Mouse (Mus musculus): ENCODE measurements around the gene Epha10. TPM values are rescaled to one million over a fixed set of nuclear protein-coding genes. Genes with fewer than 3 reads are reported as not detected.

Epha10 gene
- polyA plus RNA-seq, 2 experiments = not detected

DNA sequence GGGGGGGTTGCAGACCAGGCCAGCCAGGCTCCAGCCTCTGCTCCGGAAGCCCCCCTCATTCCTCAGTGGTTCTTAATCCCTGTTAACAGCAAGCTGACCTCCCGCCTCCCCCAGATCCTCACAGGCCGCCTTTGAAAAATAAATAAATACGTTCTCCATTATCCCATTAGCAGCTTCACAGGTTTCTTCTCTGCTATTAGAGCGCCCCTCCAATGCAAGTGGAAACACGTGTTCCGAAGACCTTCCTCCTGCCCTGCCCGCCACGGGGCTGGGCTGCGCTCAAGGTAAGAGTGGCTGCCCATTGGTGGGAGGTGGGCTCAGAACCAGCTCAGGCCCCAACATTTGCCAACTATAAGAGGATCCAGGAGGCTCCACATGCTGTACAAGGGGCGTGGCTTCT, 81.9 kb downstream of the Epha10 start:
- 54% methylated on average over 11 of the region's 11 CpGs for WGBS (ENCODE audit: insufficient replicate concordance)
- H3K27ac ChIP-seq = no peak overlapping the region
- DNase-seq (ENCODE audit: low read depth in 3 of 3, low spot score in 3 of 3) = no peak
- no peak overlapping the region for H3K4me2 ChIP-seq (ENCODE audit: low read depth)
- H3K9me3 ChIP-seq (ENCODE audit: control insufficient read depth, low read length) = no peaks in the 10 kb centered on the region
- no peak overlapping the region for H3K9ac ChIP-seq (replicated peaks)
- H3K36me3 ChIP-seq (replicated peaks; ENCODE audit: control insufficient read depth, insufficient read depth, low read depth) = no peaks in the 10 kb centered on the region
- TF ChIP-seq CTCF (IDR thresholded peaks at IDR 0.05; ENCODE audit: low read depth) = no peak
- no peak for TF ChIP-seq EP300 (IDR thresholded peaks at IDR 0.05; ENCODE audit: low read depth)
- ATAC-seq (ENCODE audit: insufficient read depth) = no peak
- no peaks in the 10 kb centered on the region for H3K4me1 ChIP-seq (replicated peaks; ENCODE audit: control insufficient read depth in 2 of 2, insufficient read depth in 2 of 2, low read length in 1 of 2)
- H3K27me3 ChIP-seq (ENCODE audit: control insufficient read depth, insufficient read depth, low read length) = no peaks in the 10 kb centered on the region
- H3K4me3 ChIP-seq (ENCODE audit: insufficient read depth in 1 of 2, low read depth in 2 of 2, low read length in 2 of 2) = no peak overlapping the region

DNA sequence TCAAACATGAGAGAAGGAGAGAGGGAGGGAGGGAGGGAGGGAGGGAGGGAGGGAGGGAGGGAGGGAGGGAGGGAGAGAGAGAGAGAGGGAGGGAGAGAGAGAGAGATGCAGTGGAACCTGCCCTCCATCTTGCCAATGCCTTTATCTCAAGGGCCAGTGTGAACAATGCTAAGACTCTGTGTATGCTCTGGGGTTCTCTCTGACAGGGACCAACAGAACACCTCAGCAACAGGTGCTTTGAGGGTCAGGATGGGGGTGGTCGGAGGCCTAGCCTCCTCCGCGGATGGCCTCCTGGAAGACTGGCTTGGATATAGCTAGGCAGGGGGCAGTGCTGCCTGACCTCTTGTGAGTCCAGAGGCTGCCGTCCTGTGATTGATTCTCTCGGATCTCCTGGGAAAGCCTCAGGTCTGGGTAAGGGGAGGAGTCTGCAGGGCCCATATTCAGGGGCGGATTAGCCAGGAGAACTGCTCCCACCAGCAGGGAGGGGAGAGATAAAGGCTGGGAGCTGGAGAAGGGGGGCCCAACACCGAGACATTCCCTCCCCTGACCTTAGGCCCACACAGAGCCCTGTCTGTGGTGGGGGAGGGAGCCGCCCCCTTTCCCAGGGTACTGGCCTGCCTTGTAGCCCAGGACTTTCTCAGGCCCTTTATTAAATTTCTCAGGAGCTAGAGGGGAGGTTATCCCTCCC, 84.4 kb downstream of the Epha10 start:
- DNase-seq (ENCODE audit: low read depth in 3 of 3, low spot score in 3 of 3) (no peak), ATAC-seq (ENCODE audit: insufficient read depth) (no peak)
- Histone ChIP-seq H3K36me3 (replicated peaks; ENCODE audit: control insufficient read depth, insufficient read depth, low read depth) (no peaks in the 10 kb centered on the region), H3K27ac (no peak overlapping the region), H3K4me3 (ENCODE audit: insufficient read depth in 1 of 2, low read depth in 2 of 2, low read length in 2 of 2) (no peak overlapping the region), H3K9me3 (ENCODE audit: control insufficient read depth, low read length) (no peaks in the 10 kb centered on the region), H3K9ac (replicated peaks) (no peak overlapping the region), H3K4me2 (ENCODE audit: low read depth) (no peak overlapping the region), H3K27me3 (ENCODE audit: control insufficient read depth, insufficient read depth, low read length) (no peaks in the 10 kb centered on the region), H3K4me1 (replicated peaks; ENCODE audit: control insufficient read depth in 2 of 2, insufficient read depth in 2 of 2, low read length in 1 of 2) (no peaks in the 10 kb centered on the region)
- TF ChIP-seq CTCF (IDR thresholded peaks at IDR 0.05; ENCODE audit: low read depth) (no peak), EP300 (IDR thresholded peaks at IDR 0.05; ENCODE audit: low read depth) (no peak)
- WGBS (ENCODE audit: insufficient replicate concordance) = 36% methylated on average over 8 of the region's 8 CpGs

Other genes with a start within 250 kb of the Epha10 start
- gene Pou3f1, start 224.1 kb upstream of the Epha10 start, polyA plus RNA-seq (2012; rRNA removed) = 0.01 and 0.02 TPM in 2 replicates
- gene Pou3f1, start 224.1 kb upstream of the Epha10 start, polyA plus RNA-seq (2014; fragmentation: Nextera tagmentation; extraction: Ambion mirVana) = not detected in 2 replicates
- gene Utp11, start 187.3 kb upstream of the Epha10 start, polyA plus RNA-seq (2012; rRNA removed) = 7.5 and 16.4 TPM in 2 replicates
- gene Utp11, start 187.3 kb upstream of the Epha10 start, polyA plus RNA-seq (2014; fragmentation: Nextera tagmentation; extraction: Ambion mirVana) = 20.8 and 22.4 TPM in 2 replicates
- 2.8 TPM in 2 replicates for gene Fhl3, start 180.2 kb upstream of the Epha10 start, polyA plus RNA-seq (2012; rRNA removed)
- 2.7 and 2.9 TPM in 2 replicates for gene Fhl3, start 180.2 kb upstream of the Epha10 start, polyA plus RNA-seq (2014; fragmentation: Nextera tagmentation; extraction: Ambion mirVana)
- 21.2 and 42.1 TPM in 2 replicates for gene Sf3a3, start 166.1 kb upstream of the Epha10 start, polyA plus RNA-seq (2012; rRNA removed)
- 59.2 and 63.6 TPM in 2 replicates for gene Sf3a3, start 166.1 kb upstream of the Epha10 start, polyA plus RNA-seq (2014; fragmentation: Nextera tagmentation; extraction: Ambion mirVana)
- 36.6 and 40.3 TPM in 2 replicates for gene Inpp5b, start 139.0 kb upstream of the Epha10 start, polyA plus RNA-seq (2012; rRNA removed)
- gene Inpp5b, start 139.0 kb upstream of the Epha10 start, polyA plus RNA-seq (2014; fragmentation: Nextera tagmentation; extraction: Ambion mirVana) = 36.7 and 40.0 TPM in 2 replicates
- 4.3 and 7.1 TPM in 2 replicates for gene Mtf1, start 78.8 kb upstream of the Epha10 start, polyA plus RNA-seq (2012; rRNA removed)
- 10.9 and 15.2 TPM in 2 replicates for gene Mtf1, start 78.8 kb upstream of the Epha10 start, polyA plus RNA-seq (2014; fragmentation: Nextera tagmentation; extraction: Ambion mirVana)
- gene Yrdc, start 30.2 kb upstream of the Epha10 start, polyA plus RNA-seq (2012; rRNA removed) = 19.0 and 20.9 TPM in 2 replicates
- 21.7 and 21.9 TPM in 2 replicates for gene Yrdc, start 30.2 kb upstream of the Epha10 start, polyA plus RNA-seq (2014; fragmentation: Nextera tagmentation; extraction: Ambion mirVana)
- gene 1110065P20Rik, start 29.7 kb upstream of the Epha10 start, polyA plus RNA-seq (2012; rRNA removed) = 10.6 and 11.9 TPM in 2 replicates
- gene 1110065P20Rik, start 29.7 kb upstream of the Epha10 start, polyA plus RNA-seq (2014; fragmentation: Nextera tagmentation; extraction: Ambion mirVana) = 15.2 and 15.4 TPM in 2 replicates
- gene Maneal, start 18.7 kb upstream of the Epha10 start, polyA plus RNA-seq (2012; rRNA removed) = 0.06 and 0.08 TPM in 2 replicates
- 0.06 TPM in 1 of 2 replicates, not detected in the other for gene Maneal, start 18.7 kb upstream of the Epha10 start, polyA plus RNA-seq (2014; fragmentation: Nextera tagmentation; extraction: Ambion mirVana)
- gene 9930104L06Rik, start 56.1 kb downstream of the Epha10 start, polyA plus RNA-seq (2012; rRNA removed) = 5.8 and 5.9 TPM in 2 replicates
- 0.94 and 1.5 TPM in 2 replicates for gene 9930104L06Rik, start 56.1 kb downstream of the Epha10 start, polyA plus RNA-seq (2014; fragmentation: Nextera tagmentation; extraction: Ambion mirVana)
- gene Cdca8, start 58.4 kb downstream of the Epha10 start, polyA plus RNA-seq (2012; rRNA removed) = 48.0 and 61.8 TPM in 2 replicates
- 91.6 and 102 TPM in 2 replicates for gene Cdca8, start 58.4 kb downstream of the Epha10 start, polyA plus RNA-seq (2014; fragmentation: Nextera tagmentation; extraction: Ambion mirVana)
- gene Rspo1, start 105.5 kb downstream of the Epha10 start, polyA plus RNA-seq (2012; rRNA removed) = 0.68 and 0.69 TPM in 2 replicates
- gene Rspo1, start 105.5 kb downstream of the Epha10 start, polyA plus RNA-seq (2014; fragmentation: Nextera tagmentation; extraction: Ambion mirVana) = 0.42 and 0.51 TPM in 2 replicates
- gene Gnl2, start 135.7 kb downstream of the Epha10 start, polyA plus RNA-seq (2012; rRNA removed) = 11.7 and 26.7 TPM in 2 replicates
- 35.9 and 39.5 TPM in 2 replicates for gene Gnl2, start 135.7 kb downstream of the Epha10 start, polyA plus RNA-seq (2014; fragmentation: Nextera tagmentation; extraction: Ambion mirVana)
- 0.02 TPM in 1 of 2 replicates, not detected in the other for gene Dnali1, start 184.8 kb downstream of the Epha10 start, polyA plus RNA-seq (2012; rRNA removed)
- gene Dnali1, start 184.8 kb downstream of the Epha10 start, polyA plus RNA-seq (2014; fragmentation: Nextera tagmentation; extraction: Ambion mirVana) = 0.10 TPM in 1 of 2 replicates, not detected in the other
- gene Snip1, start 185.8 kb downstream of the Epha10 start, polyA plus RNA-seq (2012; rRNA removed) = 7.5 and 8.5 TPM in 2 replicates
- gene Snip1, start 185.8 kb downstream of the Epha10 start, polyA plus RNA-seq (2014; fragmentation: Nextera tagmentation; extraction: Ambion mirVana) = 13.5 and 15.9 TPM in 2 replicates
- 9.0 and 13.5 TPM in 2 replicates for gene Meaf6, start 204.2 kb downstream of the Epha10 start, polyA plus RNA-seq (2012; rRNA removed)
- 23.0 and 25.7 TPM in 2 replicates for gene Meaf6, start 204.2 kb downstream of the Epha10 start, polyA plus RNA-seq (2014; fragmentation: Nextera tagmentation; extraction: Ambion mirVana)
- 0.79 and 0.83 TPM in 2 replicates for gene Zc3h12a, start 246.9 kb downstream of the Epha10 start, polyA plus RNA-seq (2012; rRNA removed)
- 0.37 and 0.39 TPM in 2 replicates for gene Zc3h12a, start 246.9 kb downstream of the Epha10 start, polyA plus RNA-seq (2014; fragmentation: Nextera tagmentation; extraction: Ambion mirVana)

Measured in liver, embryonic 14.5 days (tissue).